Mouse (Mus musculus): Measurements from ENCODE around the gene Gsg1l. TPM values are rescaled to one million over a fixed set of nuclear protein-coding genes. Genes with fewer than 3 reads are reported as not detected.

Gsg1l gene
- total and polyA plus RNA-seq, 2 experiments from 2014 or later = 5.7 to 16.6 TPM

DNA sequence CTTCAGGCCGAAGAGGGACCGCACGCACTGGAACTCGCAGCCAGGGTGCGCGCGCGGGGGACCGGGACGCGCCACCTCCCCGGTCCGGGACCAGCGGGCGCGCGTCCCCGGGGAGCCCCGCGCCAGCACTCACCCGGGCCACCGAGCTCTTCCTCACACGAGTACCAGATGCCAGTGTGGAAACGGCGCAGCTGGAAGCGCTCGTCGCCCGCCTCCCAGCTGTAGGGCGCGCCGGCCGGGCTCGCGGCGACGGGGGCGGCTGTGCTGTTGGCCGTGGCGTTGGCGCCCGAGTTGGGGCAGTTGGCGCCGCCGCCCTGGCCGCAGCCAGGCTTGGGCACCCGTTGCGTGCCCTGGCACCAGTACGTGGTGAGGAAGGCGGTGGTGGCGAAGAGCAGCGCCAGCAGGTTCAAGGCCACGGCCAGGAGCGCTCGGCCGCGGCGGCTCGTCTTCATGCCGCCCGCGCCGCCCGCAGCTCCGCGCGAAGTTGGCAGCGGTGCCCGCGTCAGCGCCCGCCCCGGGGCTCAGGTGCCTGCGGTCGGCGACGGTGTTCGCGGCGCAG, 405 bp downstream of the Gsg1l start:
- Histone ChIP-seq H3K36me3 (replicated peaks; ENCODE audit: control insufficient read depth, insufficient read depth, low read length) (no peaks in the 10 kb centered on the region), H3K27ac (ENCODE audit: low read depth) (peak overlapping the region; percentile 18; the same call in 1 of the 2 replicates), H3K4me1 (ENCODE audit: control insufficient read depth, insufficient read depth) (peaks cover 8% of the 10 kb centered on the region; the same call in 1 of the 2 replicates), H3K9me3 (replicated peaks; ENCODE audit: control insufficient read depth, low read length) (no peaks in the 10 kb centered on the region), H3K9ac (replicated peaks; ENCODE audit: low read depth, low read length) (peak overlapping the region; percentile 62), H3K27me3 (ENCODE audit: control insufficient read depth, insufficient read depth, low read length) (peaks cover 43% of the 10 kb centered on the region), H3K4me2 (ENCODE audit: low read depth, low read length) (peak overlapping the region; percentile 98), H3K4me3 (ENCODE audit: low read depth, low read length) (peak overlapping the region; percentile 69)
- peak; percentile 30; the same call in 1 of the 2 replicates for ATAC-seq (ENCODE audit: insufficient read depth, low read depth)
- WGBS = under 1% methylated on average over 61 of the region's 80 CpGs
- TF ChIP-seq CTCF (IDR thresholded peaks at IDR 0.05; ENCODE audit: low read depth) (no peak), EP300 (IDR thresholded peaks at IDR 0.05; ENCODE audit: low read depth) (no peak)
- no peak for DNase-seq (ENCODE audit: low spot score)

DNA sequence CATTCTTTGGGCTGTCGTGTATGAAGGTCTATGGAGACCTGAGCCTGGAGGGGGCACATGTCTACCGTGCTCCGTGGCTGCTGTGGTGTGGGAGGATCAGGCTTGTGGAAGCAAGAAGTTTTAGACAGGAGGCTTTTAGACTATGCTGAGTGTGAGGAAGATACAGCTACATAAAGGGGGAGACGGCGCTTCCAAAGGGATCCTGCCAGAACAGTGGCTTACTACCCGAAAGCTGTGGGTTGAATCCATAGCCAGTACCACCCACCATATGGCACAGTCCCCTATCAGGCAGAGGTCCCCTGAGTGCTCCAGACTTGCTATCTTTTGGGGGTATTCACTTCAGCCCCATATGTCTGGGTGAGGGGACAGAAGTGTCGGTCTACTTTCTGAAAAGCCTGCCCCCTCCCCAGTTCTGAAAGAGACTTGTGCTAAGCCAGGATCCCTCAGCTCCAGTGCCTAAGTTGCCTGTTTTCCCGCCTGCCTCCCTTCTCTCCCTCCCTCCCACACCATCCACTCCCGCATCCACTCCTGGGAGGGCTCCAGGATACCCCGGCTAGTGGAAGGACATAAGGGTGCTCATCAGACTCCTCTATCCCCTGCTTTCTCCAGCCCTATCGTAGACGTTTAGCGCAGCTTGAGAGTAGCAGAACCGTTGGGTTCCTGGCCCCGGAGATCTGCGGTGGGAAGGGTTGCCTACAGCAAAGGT, 1.1 kb downstream of the Gsg1l start:
- Histone ChIP-seq H3K4me1 (ENCODE audit: control insufficient read depth, insufficient read depth) (0 out of 2 replicates have a peak, but pooled peaks cover 4% of the 10 kb centered on the region), H3K27ac (ENCODE audit: low read depth) (no peak overlapping the region), H3K36me3 (replicated peaks; ENCODE audit: control insufficient read depth, insufficient read depth, low read length) (no peaks in the 10 kb centered on the region), H3K9me3 (replicated peaks; ENCODE audit: control insufficient read depth, low read length) (no peaks in the 10 kb centered on the region), H3K27me3 (ENCODE audit: control insufficient read depth, insufficient read depth, low read length) (peaks cover 43% of the 10 kb centered on the region), H3K4me3 (ENCODE audit: low read depth, low read length) (peak overlapping the region; percentile 69), H3K9ac (replicated peaks; ENCODE audit: low read depth, low read length) (peak overlapping the region; percentile 62; the same call in 1 of the 2 replicates), H3K4me2 (ENCODE audit: low read depth, low read length) (peak overlapping the region; percentile 98)
- no peak for TF ChIP-seq CTCF (IDR thresholded peaks at IDR 0.05; ENCODE audit: low read depth)
- no peak for TF ChIP-seq EP300 (IDR thresholded peaks at IDR 0.05; ENCODE audit: low read depth)
- DNase-seq (ENCODE audit: low spot score) (no peak), ATAC-seq (ENCODE audit: insufficient read depth, low read depth) (no peak)
- 17% methylated on average over 16 of the region's 16 CpGs for WGBS

DNA sequence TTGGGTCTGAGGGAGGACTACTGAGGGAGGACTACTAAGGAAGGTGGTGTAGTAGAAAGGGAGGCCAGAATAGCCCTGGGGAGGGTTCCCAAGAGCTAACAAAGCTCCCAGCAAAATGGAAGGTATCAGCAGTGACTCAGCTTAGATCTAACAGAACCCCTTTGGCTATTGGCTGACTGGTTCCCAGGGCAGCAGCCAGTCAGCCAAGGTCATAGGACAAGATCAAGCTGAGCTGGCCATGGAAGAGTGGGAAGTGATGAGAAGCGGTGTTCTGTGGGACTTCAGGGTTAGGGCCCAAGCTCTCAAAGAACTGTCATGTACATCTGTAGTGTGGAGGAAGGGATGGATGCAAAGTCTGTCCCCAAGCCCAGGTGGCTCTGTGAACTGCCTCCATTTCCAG, 5.3 kb downstream of the Gsg1l start:
- H3K36me3 ChIP-seq (replicated peaks; ENCODE audit: control insufficient read depth, insufficient read depth, low read length) = no peaks in the 10 kb centered on the region
- 94% methylated on average over 1 of the region's 1 CpGs for WGBS
- no peaks in the 10 kb centered on the region for H3K9me3 ChIP-seq (replicated peaks; ENCODE audit: control insufficient read depth, low read length)
- peaks cover 20% of the 10 kb centered on the region for H3K27me3 ChIP-seq (ENCODE audit: control insufficient read depth, insufficient read depth, low read length)
- no peaks in the 10 kb centered on the region; the same call in 1 of the 2 replicates for H3K4me1 ChIP-seq (ENCODE audit: control insufficient read depth, insufficient read depth)
- no peak for DNase-seq (ENCODE audit: low spot score)
- H3K4me3 ChIP-seq (ENCODE audit: low read depth, low read length) = no peak overlapping the region
- ATAC-seq (ENCODE audit: insufficient read depth, low read depth) = no peak
- no peak overlapping the region for H3K9ac ChIP-seq (replicated peaks; ENCODE audit: low read depth, low read length)
- no peak overlapping the region for H3K4me2 ChIP-seq (ENCODE audit: low read depth, low read length)
- TF ChIP-seq EP300 (IDR thresholded peaks at IDR 0.05; ENCODE audit: low read depth) (no peak), CTCF (IDR thresholded peaks at IDR 0.05; ENCODE audit: low read depth) (no peak)
- no peak overlapping the region for H3K27ac ChIP-seq (ENCODE audit: low read depth)

GRCm38 (mm10) chr7:126075058-126075457, 7.2 kb downstream of the Gsg1l start:
- H3K9me3 ChIP-seq (replicated peaks; ENCODE audit: control insufficient read depth, low read length) = no peaks in the 10 kb centered on the region
- no peak overlapping the region for H3K4me3 ChIP-seq (ENCODE audit: low read depth, low read length)
- DNase-seq (ENCODE audit: low spot score) = no peak
- H3K36me3 ChIP-seq (replicated peaks; ENCODE audit: control insufficient read depth, insufficient read depth, low read length) = no peaks in the 10 kb centered on the region
- H3K27me3 ChIP-seq (ENCODE audit: control insufficient read depth, insufficient read depth, low read length) = peaks cover 1% of the 10 kb centered on the region; the same call in 1 of the 2 replicates
- H3K9ac ChIP-seq (replicated peaks; ENCODE audit: low read depth, low read length) = no peak overlapping the region
- ATAC-seq (ENCODE audit: insufficient read depth, low read depth) = no peak
- H3K27ac ChIP-seq (ENCODE audit: low read depth) = no peak overlapping the region
- TF ChIP-seq EP300 (IDR thresholded peaks at IDR 0.05; ENCODE audit: low read depth) (no peak), CTCF (IDR thresholded peaks at IDR 0.05; ENCODE audit: low read depth) (no peak)
- H3K4me2 ChIP-seq (ENCODE audit: low read depth, low read length) = no peak overlapping the region
- H3K4me1 ChIP-seq (ENCODE audit: control insufficient read depth, insufficient read depth) = no peaks in the 10 kb centered on the region; the same call in 1 of the 2 replicates
- 35% methylated on average over 9 of the region's 9 CpGs for WGBS

DNA sequence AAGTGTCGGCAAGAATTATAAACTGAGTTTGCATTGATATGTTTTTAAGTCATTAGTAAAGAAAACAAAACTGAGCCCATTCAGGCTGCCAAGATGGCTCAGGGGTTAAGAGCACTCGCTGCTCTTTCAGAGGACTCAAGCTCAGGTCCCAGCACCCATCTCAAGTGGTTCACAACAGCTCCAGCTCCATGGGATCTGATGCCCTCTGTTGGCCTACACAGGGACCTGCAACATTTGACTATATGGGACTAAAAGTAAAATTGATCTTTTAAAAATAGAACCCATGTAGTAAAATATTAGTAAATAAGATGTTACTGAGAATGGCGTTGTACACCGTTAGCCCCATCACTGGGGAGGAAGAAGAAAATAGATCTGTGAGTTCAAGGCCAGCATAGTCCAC, 11.9 kb downstream of the Gsg1l start:
- H3K4me1 ChIP-seq (ENCODE audit: control insufficient read depth, insufficient read depth) = no peaks in the 10 kb centered on the region; the same call in 1 of the 2 replicates
- WGBS = 96% methylated on average over 4 of the region's 4 CpGs
- H3K9me3 ChIP-seq (replicated peaks; ENCODE audit: control insufficient read depth, low read length) = no peaks in the 10 kb centered on the region
- no peaks in the 10 kb centered on the region for H3K36me3 ChIP-seq (replicated peaks; ENCODE audit: control insufficient read depth, insufficient read depth, low read length)
- no peak overlapping the region for H3K4me3 ChIP-seq (ENCODE audit: low read depth, low read length)
- no peaks in the 10 kb centered on the region for H3K27me3 ChIP-seq (ENCODE audit: control insufficient read depth, insufficient read depth, low read length)
- no peak overlapping the region for H3K27ac ChIP-seq (ENCODE audit: low read depth)
- no peak overlapping the region for H3K9ac ChIP-seq (replicated peaks; ENCODE audit: low read depth, low read length)
- ATAC-seq (ENCODE audit: insufficient read depth, low read depth) (no peak), DNase-seq (ENCODE audit: low spot score) (no peak)
- H3K4me2 ChIP-seq (ENCODE audit: low read depth, low read length) = no peak overlapping the region
- TF ChIP-seq CTCF (IDR thresholded peaks at IDR 0.05; ENCODE audit: low read depth) = no peak
- no peak for TF ChIP-seq EP300 (IDR thresholded peaks at IDR 0.05; ENCODE audit: low read depth)
